Mouse (Mus musculus) small intestine, adult 2 months (tissue): ENCODE data around the gene Cnpy3. TPM values are rescaled to one million over a fixed set of nuclear protein-coding genes. Genes with fewer than 3 reads are reported as not detected.
"Not testable (repeated sequence)": the region's sequence is repeated elsewhere in the genome, so short reads cannot be mapped to it uniquely, and the experiment has no call there.

Experiments
- H3K27ac ChIP-seq: fragments of 200-500 bp; 2 replicates; pipeline ENCODE4 v1.5.1; 2012; ENCODE audit warnings: low read depth, low read length, control low read depth, inconsistent platforms; ENCODE audit not compliant: insufficient read depth
- H3K27me3 ChIP-seq: fragments of 200-500 bp; 2 replicates; pipeline ENCODE4 v1.6.1; 2012; ENCODE audit warnings: mild to moderate bottlenecking, moderate library complexity, low read length, inconsistent platforms; ENCODE audit not compliant: control insufficient read depth, insufficient read depth
- H3K36me3 ChIP-seq: fragments of 200-500 bp; 2 replicates; pipeline ENCODE4 v1.6.1; 2012; ENCODE audit warnings: mild to moderate bottlenecking, low read length, control low read depth, inconsistent platforms; ENCODE audit not compliant: control insufficient read depth, insufficient read depth
- H3K4me1 ChIP-seq: fragments of 200-500 bp; 2 replicates; pipeline ENCODE4 v1.6.1; 2012; ENCODE audit warnings: low read length, inconsistent platforms, mixed read lengths; ENCODE audit not compliant: control insufficient read depth, insufficient read depth, insufficient read length
- H3K4me3 ChIP-seq: fragments of 200-500 bp; 2 replicates; pipeline ENCODE4 v1.5.1; 2012; ENCODE audit warnings: low read depth, mild to moderate bottlenecking, control low read depth, inconsistent platforms, low read length, moderate library complexity
- CTCF ChIP-seq: fragments of 200-500 bp; IDR thresholded peaks from 2 replicates; pipeline ENCODE4 v1.5.1; 2012; ENCODE audit warnings: low read depth, mild to moderate bottlenecking, control low read depth, inconsistent platforms, low read length, moderate library complexity, mixed read lengths; ENCODE audit not compliant: insufficient replicate concordance, insufficient read length; ENCODE audit errors: extremely low read depth
- POLR2A ChIP-seq: fragments of 200-500 bp; IDR thresholded peaks from 2 replicates; pipeline ENCODE4 v1.6.1; 2012; ENCODE audit warnings: low read depth, mild to moderate bottlenecking, control low read depth, inconsistent platforms, low read length, moderate library complexity
- WGBS: fragments of 180-500 bp; shearing (Covaris S2); methylation state at CpG from one replicate; pipeline ENCODE4 v1.1.7; 2018; 5-methylcytosine and 5-hydroxymethylcytosine counted together
- polyA plus RNA-seq: library from polyadenylated mRNA; depleted of rRNA; stranded (reverse); fragments of >200 nt; gene quantifications from 2 replicates; pipeline ENCODE4 v1.2.3, GENCODE M21; 2012; rRNA removed

Cnpy3 gene
- polyA plus RNA-seq = 14.3 and 23.7 TPM in 2 replicates

DNA sequence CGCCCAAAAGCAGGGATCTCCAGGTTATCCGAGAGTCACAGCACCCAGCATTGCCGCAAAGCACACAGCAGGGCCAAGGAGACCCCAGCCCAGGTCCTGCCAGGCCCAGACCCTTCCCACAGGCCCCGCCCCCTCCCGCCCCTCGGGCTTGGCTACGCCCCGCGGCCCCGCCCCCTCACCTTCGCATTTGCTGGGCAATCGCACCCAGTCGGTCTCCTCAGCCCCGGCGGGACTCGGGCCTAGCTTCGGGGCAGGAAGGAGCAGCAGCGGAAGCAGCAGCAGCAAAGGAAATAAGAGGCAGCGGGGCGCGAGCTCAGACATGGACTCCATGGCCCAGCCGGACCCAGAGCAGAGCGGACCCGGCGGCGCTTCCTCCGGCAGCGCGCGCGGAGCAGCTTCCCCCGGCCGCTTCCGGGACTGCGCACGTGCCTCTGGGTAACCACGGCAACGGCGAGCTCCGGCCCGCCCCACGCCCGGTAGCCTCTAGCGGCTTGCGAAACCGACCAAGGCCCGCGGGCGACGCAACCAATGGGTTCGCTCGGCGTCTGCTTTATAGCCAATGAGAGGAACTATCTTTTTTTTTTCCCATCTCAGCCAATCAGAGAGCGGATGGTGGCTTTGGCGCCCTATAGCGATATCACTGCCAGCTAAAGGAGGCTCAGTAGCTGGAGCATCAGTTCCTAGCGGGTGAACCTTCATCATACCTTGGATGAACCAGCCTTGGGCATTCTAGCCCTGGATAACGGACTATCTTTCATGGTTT is at the start of gene Cnpy3:
Gene Cnpy3 (minus strand): TSS at position 421 of the 763 bp plus-strand sequence.
- 0 out of 2 replicates have a peak, but pooled peaks cover 3% of the 10 kb centered on the region for H3K36me3 ChIP-seq
- H3K4me3 ChIP-seq = peak within 1 kb of the TSS; percentile 93
- under 1% methylated on average over 58 of the region's 58 CpGs for WGBS
- peaks cover 3% of the 10 kb centered on the region; the same call in 1 of the 2 replicates for H3K4me1 ChIP-seq
- TF ChIP-seq CTCF (no peak), POLR2A (no peak; the same call in none of the 2 replicates)
- H3K27ac ChIP-seq = peak within 1 kb of the TSS; percentile 69
- no peaks in the 10 kb centered on the region for H3K27me3 ChIP-seq

DNA sequence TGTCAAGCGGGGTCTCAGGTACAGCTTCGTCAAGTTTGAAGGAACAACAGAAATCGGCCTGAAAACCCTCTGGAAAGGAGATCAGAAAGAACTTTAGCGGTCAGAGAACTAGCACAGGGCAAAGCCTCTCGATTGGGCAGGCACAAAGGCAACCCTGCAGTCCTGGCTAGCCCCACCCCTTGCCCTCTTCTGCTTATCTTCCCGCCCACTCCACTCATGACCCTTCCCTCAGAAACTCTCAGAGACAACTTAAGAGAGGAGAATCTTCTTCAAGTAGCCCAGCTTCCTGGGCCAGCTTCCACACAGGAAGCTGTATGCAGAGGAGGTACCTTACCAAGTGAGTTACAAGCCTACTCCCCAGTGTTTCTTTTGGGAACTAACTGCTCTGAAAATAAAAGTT is 49.7 kb upstream of the Cnpy3 start:
- WGBS = 83% methylated on average over 6 of the region's 6 CpGs
- TF ChIP-seq POLR2A = no peak
- no peak for TF ChIP-seq CTCF
- Histone ChIP-seq H3K4me3 (no peak overlapping the region), H3K36me3 (peaks cover 49% of the 10 kb centered on the region), H3K4me1 (no peaks in the 10 kb centered on the region), H3K27ac (no peak overlapping the region), H3K27me3 (no peaks in the 10 kb centered on the region)

DNA sequence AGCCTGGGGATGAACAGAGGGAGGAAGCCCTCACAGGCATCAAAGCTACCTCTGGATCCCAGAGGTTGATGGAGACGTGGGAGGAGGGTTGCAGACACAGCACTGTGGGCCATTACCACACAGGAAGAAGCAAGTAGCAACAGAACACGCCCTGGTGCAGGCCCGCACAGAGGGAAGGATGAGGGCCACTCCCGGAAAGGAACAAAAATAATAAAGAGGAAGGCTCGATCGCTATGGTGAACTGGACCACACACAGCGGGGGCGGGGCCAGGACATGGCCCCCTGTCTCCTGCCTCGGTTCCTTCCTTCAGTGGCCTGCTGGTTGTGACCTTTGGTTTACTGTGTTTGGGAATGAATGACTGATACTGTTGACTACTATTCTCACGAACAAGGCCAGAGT is 47.7 kb upstream of the Cnpy3 start:
- H3K4me1 ChIP-seq = no peaks in the 10 kb centered on the region
- H3K36me3 ChIP-seq = peaks cover 33% of the 10 kb centered on the region
- 73% methylated on average over 10 of the region's 10 CpGs for WGBS
- no peak overlapping the region for H3K27ac ChIP-seq
- TF ChIP-seq POLR2A (no peak), CTCF (no peak)
- no peak overlapping the region for H3K4me3 ChIP-seq
- H3K27me3 ChIP-seq = no peaks in the 10 kb centered on the region

DNA sequence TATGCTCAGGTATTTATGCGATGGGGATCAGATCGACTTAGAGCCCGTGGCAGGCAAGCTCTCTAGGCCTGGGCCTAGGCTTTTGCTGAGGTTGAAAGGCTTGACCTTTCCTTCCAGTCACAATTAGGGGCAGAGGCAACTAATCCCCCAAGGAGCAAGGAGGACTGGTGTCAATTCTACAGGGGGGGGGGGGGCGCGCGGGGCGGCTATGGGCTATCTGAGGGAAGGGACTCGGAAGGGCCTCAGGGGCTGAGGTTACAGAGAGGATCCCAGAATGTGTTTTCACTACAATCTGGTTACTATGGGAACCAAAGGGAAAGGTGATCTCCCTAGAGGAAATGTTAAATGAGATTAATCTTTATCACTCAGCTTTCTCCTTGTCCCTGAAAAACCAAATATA is 45.4 kb upstream of the Cnpy3 start:
- WGBS = 81% methylated on average over 8 of the region's 8 CpGs
- no peaks in the 10 kb centered on the region for H3K27me3 ChIP-seq
- peaks cover 26% of the 10 kb centered on the region for H3K36me3 ChIP-seq
- TF ChIP-seq CTCF (no peak), POLR2A (no peak)
- H3K4me1 ChIP-seq = no peaks in the 10 kb centered on the region
- no peak overlapping the region for H3K4me3 ChIP-seq
- H3K27ac ChIP-seq = no peak overlapping the region

DNA sequence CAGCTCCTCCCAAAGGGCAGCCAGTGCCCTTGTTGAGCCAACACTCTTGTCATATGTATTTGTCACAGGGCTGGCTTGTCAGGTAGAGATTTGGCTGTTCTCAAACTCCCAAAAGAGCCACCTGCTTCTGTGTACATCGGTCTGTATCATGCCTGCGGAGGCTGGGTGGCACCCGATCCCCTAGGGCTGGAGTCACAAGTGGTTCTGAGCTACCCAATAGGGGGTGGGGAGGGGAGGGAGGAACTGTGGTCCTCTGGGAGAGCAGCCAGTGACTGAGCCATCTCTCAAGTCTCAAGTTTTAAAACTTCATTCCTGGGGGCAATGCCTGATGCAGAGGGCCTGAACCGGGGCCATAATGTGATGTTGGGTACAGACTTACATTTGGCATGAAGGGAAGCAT is 44.7 kb upstream of the Cnpy3 start:
- TF ChIP-seq POLR2A (no peak), CTCF (no peak)
- 93% methylated on average over 4 of the region's 4 CpGs for WGBS
- H3K4me1 ChIP-seq = no peaks in the 10 kb centered on the region
- no peaks in the 10 kb centered on the region for H3K27me3 ChIP-seq
- H3K36me3 ChIP-seq = peaks cover 25% of the 10 kb centered on the region
- H3K4me3 ChIP-seq = no peak overlapping the region
- H3K27ac ChIP-seq = no peak overlapping the region

DNA sequence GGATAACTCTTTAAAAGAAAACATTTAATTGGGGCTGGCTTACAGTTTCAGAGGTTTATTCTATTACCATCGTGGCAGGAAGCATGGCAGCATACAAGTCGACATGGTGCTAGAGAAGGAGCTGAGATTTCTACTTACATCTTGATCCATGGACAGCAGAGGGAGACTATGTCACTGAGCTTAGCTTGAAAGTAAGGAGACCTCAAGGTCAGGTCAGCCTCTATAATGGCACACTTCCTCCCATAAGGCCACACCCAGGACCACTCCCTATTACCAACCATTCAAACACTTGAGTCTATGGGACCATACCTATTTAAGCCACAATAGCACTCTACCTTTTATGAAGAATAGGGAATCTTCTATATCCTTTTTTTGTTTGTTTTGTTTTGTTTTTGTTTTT is 40.9 kb upstream of the Cnpy3 start:
- no peak overlapping the region for H3K4me3 ChIP-seq
- H3K27me3 ChIP-seq = no peaks in the 10 kb centered on the region
- TF ChIP-seq POLR2A = no peak
- no peak for TF ChIP-seq CTCF
- no peak overlapping the region for H3K27ac ChIP-seq
- H3K4me1 ChIP-seq = no peaks in the 10 kb centered on the region
- 78% methylated on average over 2 of the region's 2 CpGs for WGBS
- H3K36me3 ChIP-seq = no peaks in the 10 kb centered on the region

DNA sequence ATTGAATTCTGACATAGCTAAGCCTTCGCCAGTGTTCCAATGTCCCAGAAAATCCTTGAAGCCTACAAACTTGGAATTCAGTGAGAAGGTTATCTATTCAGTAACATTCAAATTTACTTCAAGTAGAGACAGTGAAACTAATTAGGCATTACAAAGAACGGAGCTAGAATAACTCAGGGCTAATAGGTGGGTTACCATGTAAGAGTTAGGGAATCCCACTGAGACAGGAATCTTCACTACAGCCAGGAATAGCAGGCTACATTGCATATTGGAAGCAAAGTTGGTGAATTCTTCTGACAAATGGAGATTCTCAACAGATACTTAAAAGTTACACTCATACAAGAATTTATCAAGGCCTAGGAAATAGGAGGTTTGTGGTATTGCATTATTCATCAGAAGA is 36.0 kb upstream of the Cnpy3 start:
- H3K36me3 ChIP-seq, H3K27ac ChIP-seq, H3K4me1 ChIP-seq, H3K27me3 ChIP-seq, H3K4me3 ChIP-seq: not testable (repeated sequence)
- 81% methylated on average over 2 of the region's 2 CpGs for WGBS
